Mouse (Mus musculus) megakaryocyte, embryonic 14.5 days (primary cell): Measurements from ENCODE around the gene Gm8882. TPM values are rescaled to one million over a fixed set of nuclear protein-coding genes. Genes with fewer than 3 reads are reported as not detected.
"Not testable (repeated sequence)": the region's sequence is repeated elsewhere in the genome, so short reads cannot be mapped to it uniquely, and the experiment has no call there.

ENCODE experiments used
- H3K27me3 ChIP-seq: replicated peaks from 2 replicates; pipeline ENCODE3; 2012; ENCODE audit warnings: inconsistent platforms
- H3K36me3 ChIP-seq: replicated peaks from 2 replicates; pipeline ENCODE3; 2012; ENCODE audit warnings: low read length, inconsistent platforms, mixed read lengths
- H3K4me1 ChIP-seq: 2 replicates; pipeline ENCODE4 v1.6.1; 2012; ENCODE audit warnings: inconsistent platforms
- H3K4me3 ChIP-seq: replicated peaks from 2 replicates; pipeline ENCODE3; 2012; ENCODE audit warnings: moderate library complexity, mild to moderate bottlenecking, inconsistent platforms
- H3K9me3 ChIP-seq: 2 replicates; pipeline ENCODE4 v1.6.1; 2012; ENCODE audit warnings: inconsistent platforms
- polyA plus RNA-seq: library from polyadenylated mRNA; stranded (reverse); fragments of >175 nt; gene quantifications from 2 replicates; pipeline ENCODE4 v1.2.3, GENCODE M21; 2012; ENCODE audit warnings: low replicate concordance; ENCODE audit not compliant: insufficient read depth

The Gm8882 gene
- not detected in 2 replicates for polyA plus RNA-seq

- not testable (repeated sequence) for H3K27me3 ChIP-seq, H3K9me3 ChIP-seq, H3K4me3 ChIP-seq, H3K4me1 ChIP-seq, H3K36me3 ChIP-seq
Observed at GRCm38 (mm10) chr6:132364034-132364433, at the start of gene Gm8882. TSS of gene Gm8882 (minus strand) at chr6:132364134.

- not testable (repeated sequence) for H3K27me3 ChIP-seq, H3K9me3 ChIP-seq, H3K4me3 ChIP-seq, H3K4me1 ChIP-seq, H3K36me3 ChIP-seq
Observed at GRCm38 (mm10) chr6:132314657-132315056, 49.3 kb downstream of the Gm8882 start, which contains the start of gene Prpmp5. TSS of gene Prpmp5 (minus strand) at chr6:132314757.

Other genes with a start within 250 kb of the Gm8882 start
- not detected in 2 replicates for gene Prb1, start 153.6 kb downstream of the Gm8882 start, polyA plus RNA-seq
- gene Prpmp5, start 49.4 kb downstream of the Gm8882 start, polyA plus RNA-seq, result not detected in 2 replicates
- not detected in 2 replicates for gene Prh1, start 205.7 kb upstream of the Gm8882 start, polyA plus RNA-seq
- not detected in 2 replicates for gene Prp2, start 231.8 kb upstream of the Gm8882 start, polyA plus RNA-seq